Mouse (Mus musculus): ENCODE results near the gene 2410004B18Rik. TPM values are rescaled to one million over a fixed set of nuclear protein-coding genes. Genes with fewer than 3 reads are reported as not detected.
A peak's percentile ranks its signal among the peaks of the same experiment; 100 is the strongest.

2410004B18Rik gene
- polyA plus RNA-seq, 1 experiment from 2014 or later, result 10.1 TPM

DNA sequence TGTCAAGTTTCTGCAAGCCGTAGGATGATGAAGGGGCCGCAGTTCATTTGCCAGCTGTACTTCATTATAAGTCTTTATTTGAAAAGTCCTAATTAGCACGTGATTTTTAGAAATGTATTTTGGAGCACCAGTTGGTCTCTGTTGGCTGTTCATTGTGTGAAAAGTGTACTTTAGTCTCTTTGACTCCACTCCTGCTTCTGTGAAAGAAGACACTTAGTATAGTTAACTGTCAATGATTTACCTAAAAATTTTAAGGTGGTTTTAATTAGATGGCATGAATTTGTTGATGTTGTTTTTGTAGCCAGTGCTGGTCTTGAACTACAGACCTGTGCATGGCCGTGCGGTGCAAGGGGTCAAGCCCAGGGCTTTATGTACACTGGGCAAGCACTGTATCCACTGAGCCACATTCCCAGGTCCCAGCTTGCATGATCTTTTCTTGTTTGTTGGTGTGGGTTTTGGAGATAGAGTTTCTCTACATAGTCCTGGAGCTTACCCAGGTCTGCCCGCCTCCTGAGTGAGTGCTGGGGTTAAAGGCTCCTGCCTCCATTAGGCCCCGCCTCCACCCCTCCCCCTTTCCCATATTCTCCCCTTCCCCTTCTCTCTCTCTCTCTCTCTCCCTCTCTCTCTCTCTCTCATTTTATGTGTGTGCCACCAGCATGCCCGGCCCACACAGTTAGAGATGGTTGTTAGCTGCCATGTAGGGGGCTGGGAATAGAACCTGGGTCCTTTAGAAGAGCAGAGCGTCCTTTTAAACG, 54.3 kb downstream of the 2410004B18Rik start:
- peaks cover 6% of the 10 kb centered on the region for H3K4me1 ChIP-seq (ENCODE audit: insufficient read depth)
- peaks cover 19% of the 10 kb centered on the region for H3K27me3 ChIP-seq (ENCODE audit: insufficient read depth, low read length)
- H3K9ac ChIP-seq (replicated peaks), result no peak overlapping the region
- peak overlapping the region; percentile 57 for H3K27ac ChIP-seq (ENCODE audit: low read depth)
- WGBS (ENCODE audit: insufficient replicate concordance), result 72% methylated on average over 10 of the region's 10 CpGs
- DNase-seq (no peak), ATAC-seq (no peak)
- H3K4me3 ChIP-seq (ENCODE audit: low read depth, low read length), result no peak overlapping the region
- no peak for TF ChIP-seq CTCF (IDR thresholded peaks at IDR 0.05; ENCODE audit: low read depth)
- TF ChIP-seq EP300 (IDR thresholded peaks at IDR 0.05; ENCODE audit: low read depth), result no peak
- peak overlapping the region; percentile 40 for H3K4me2 ChIP-seq (ENCODE audit: low read depth, low read length)
- no peaks in the 10 kb centered on the region for H3K9me3 ChIP-seq (ENCODE audit: low read length)
- no peaks in the 10 kb centered on the region for H3K36me3 ChIP-seq (replicated peaks; ENCODE audit: insufficient read depth, low read length)

- no peak overlapping the region for H3K4me3 ChIP-seq (ENCODE audit: low read depth, low read length)
- H3K36me3 ChIP-seq (replicated peaks; ENCODE audit: insufficient read depth, low read length), result no peaks in the 10 kb centered on the region
- H3K4me2 ChIP-seq (ENCODE audit: low read depth, low read length), result peak overlapping the region; percentile 40
- DNase-seq (no peak), ATAC-seq (no peak)
- peaks cover 12% of the 10 kb centered on the region for H3K27me3 ChIP-seq (ENCODE audit: insufficient read depth, low read length)
- WGBS (ENCODE audit: insufficient replicate concordance), result 57% methylated on average over 10 of the region's 10 CpGs
- peaks cover 6% of the 10 kb centered on the region for H3K4me1 ChIP-seq (ENCODE audit: insufficient read depth)
- H3K27ac ChIP-seq (ENCODE audit: low read depth), result peak overlapping the region; percentile 57
- H3K9ac ChIP-seq (replicated peaks), result no peak overlapping the region
- no peak for TF ChIP-seq EP300 (IDR thresholded peaks at IDR 0.05; ENCODE audit: low read depth)
- TF ChIP-seq CTCF (IDR thresholded peaks at IDR 0.05; ENCODE audit: low read depth), result no peak
- no peaks in the 10 kb centered on the region for H3K9me3 ChIP-seq (ENCODE audit: low read length)
These were observed 55.0 kb downstream of the 2410004B18Rik start for GRCm38 (mm10) chr3:145992796-145993195.

DNA sequence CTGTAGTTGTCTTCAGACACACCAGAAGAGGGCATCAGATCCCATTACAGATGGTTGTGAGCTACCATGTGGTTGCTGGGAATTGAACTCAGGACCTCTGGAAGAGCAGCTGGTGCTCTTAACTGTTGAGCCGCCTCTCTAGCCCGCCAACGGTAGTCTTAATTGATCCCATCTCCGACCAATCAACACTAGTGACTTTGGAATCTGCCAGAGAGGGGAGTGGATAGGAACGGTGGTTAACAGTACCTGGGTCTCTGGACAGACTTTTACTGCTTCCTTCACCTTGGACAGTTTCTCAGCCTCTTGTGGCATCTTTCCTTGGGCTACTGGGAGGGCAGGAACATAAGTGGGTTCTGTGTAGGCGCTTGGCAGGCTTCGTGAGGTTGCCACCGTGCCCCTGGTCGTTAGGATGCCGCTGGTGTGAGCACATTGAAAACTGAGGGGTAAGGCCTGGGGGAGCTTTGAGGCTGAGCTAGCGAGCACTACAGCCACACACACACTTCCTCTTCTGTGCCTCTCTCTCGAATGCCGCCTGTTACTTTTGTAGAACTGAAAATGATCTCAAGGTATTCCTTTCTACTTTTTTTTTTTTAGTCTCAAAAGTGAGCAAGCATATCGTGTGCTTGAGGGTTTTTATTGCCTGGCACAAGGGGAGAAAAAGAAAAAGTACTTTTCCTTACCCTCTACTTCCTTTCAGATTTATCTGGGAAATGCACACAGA, 55.8 kb downstream of the 2410004B18Rik start:
- no peak overlapping the region for H3K9ac ChIP-seq (replicated peaks)
- no peak overlapping the region for H3K27ac ChIP-seq (ENCODE audit: low read depth)
- H3K4me3 ChIP-seq (ENCODE audit: low read depth, low read length), result no peak overlapping the region
- no peak overlapping the region for H3K4me2 ChIP-seq (ENCODE audit: low read depth, low read length)
- peaks cover 4% of the 10 kb centered on the region for H3K27me3 ChIP-seq (ENCODE audit: insufficient read depth, low read length)
- H3K9me3 ChIP-seq (ENCODE audit: low read length), result no peaks in the 10 kb centered on the region
- DNase-seq (no peak), ATAC-seq (no peak)
- TF ChIP-seq EP300 (IDR thresholded peaks at IDR 0.05; ENCODE audit: low read depth) (no peak), CTCF (IDR thresholded peaks at IDR 0.05; ENCODE audit: low read depth) (no peak)
- H3K4me1 ChIP-seq (ENCODE audit: insufficient read depth), result peaks cover 6% of the 10 kb centered on the region
- H3K36me3 ChIP-seq (replicated peaks; ENCODE audit: insufficient read depth, low read length), result no peaks in the 10 kb centered on the region; the same call in 1 of the 2 replicates
- 56% methylated on average over 14 of the region's 14 CpGs for WGBS (ENCODE audit: insufficient replicate concordance)

Other genes starting within 250 kb of the 2410004B18Rik start
- gene Ddah1, start 179.3 kb upstream of the 2410004B18Rik start, polyA plus RNA-seq (2015; fragmentation: Nextera tagmentation; extraction: Ambion mirVana), result 45.1 and 60.8 TPM in 2 replicates
- 20.9 and 22.9 TPM in 2 replicates for gene Bcl10, start 15.2 kb upstream of the 2410004B18Rik start, polyA plus RNA-seq (2015; fragmentation: Nextera tagmentation; extraction: Ambion mirVana)
- gene Syde2, start 49.9 kb downstream of the 2410004B18Rik start, polyA plus RNA-seq (2015; fragmentation: Nextera tagmentation; extraction: Ambion mirVana), result 0.47 and 0.70 TPM in 2 replicates
- 0.19 and 0.20 TPM in 2 replicates for gene Wdr63, start 170.1 kb downstream of the 2410004B18Rik start, polyA plus RNA-seq (2015; fragmentation: Nextera tagmentation; extraction: Ambion mirVana)
- gene Mcoln3, start 179.4 kb downstream of the 2410004B18Rik start, polyA plus RNA-seq (2015; fragmentation: Nextera tagmentation; extraction: Ambion mirVana), result 0.08 TPM in 1 of 2 replicates, not detected in the other
- 4.3 and 4.5 TPM in 2 replicates for gene Mcoln2, start 211.8 kb downstream of the 2410004B18Rik start, polyA plus RNA-seq (2015; fragmentation: Nextera tagmentation; extraction: Ambion mirVana)

Data from liver, postnatal 0 days (tissue).